Mouse (Mus musculus): ENCODE measurements around the gene Scnn1b.

The Scnn1b gene

GRCm38 (mm10) chr7:121913944-121914343 is 49.1 kb downstream of the Scnn1b start:
- no peak for DNase-seq (ENCODE audit: low read depth, low spot score)

- no peak for DNase-seq (ENCODE audit: low read depth, low spot score)
These were observed 59.5 kb downstream of the Scnn1b start for GRCm38 (mm10) chr7:121924361-121924760.

GRCm38 (mm10) chr7:121927882-121928281 is 63.0 kb downstream of the Scnn1b start:
- DNase-seq (ENCODE audit: low read depth, low spot score) = no peak

- DNase-seq (ENCODE audit: low read depth, low spot score) = no peak
These were observed 66.4 kb downstream of the Scnn1b start for GRCm38 (mm10) chr7:121931246-121931645.

- DNase-seq (ENCODE audit: low read depth, low spot score) = no peak
These were observed 68.8 kb downstream of the Scnn1b start for GRCm38 (mm10) chr7:121933675-121934074.

- DNase-seq (ENCODE audit: low read depth, low spot score) = no peak
These were observed 69.5 kb downstream of the Scnn1b start for GRCm38 (mm10) chr7:121934346-121934745.

GRCm38 (mm10) chr7:121935906-121936794 is 71.3 kb downstream of the Scnn1b start:
- DNase-seq (ENCODE audit: low read depth, low spot score) = no peak

GRCm38 (mm10) chr7:121936861-121937630 is 72.2 kb downstream of the Scnn1b start:
- no peak for DNase-seq (ENCODE audit: low read depth, low spot score)

- no peak for DNase-seq (ENCODE audit: low read depth, low spot score)
These were observed 73.5 kb downstream of the Scnn1b start for GRCm38 (mm10) chr7:121938124-121938891.

GRCm38 (mm10) chr7:121939244-121939643 is 74.4 kb downstream of the Scnn1b start:
- DNase-seq (ENCODE audit: low read depth, low spot score) = no peak

- peak; percentile 46 for DNase-seq (ENCODE audit: low read depth, low spot score)
These were observed 74.9 kb downstream of the Scnn1b start for GRCm38 (mm10) chr7:121939729-121940128.

- DNase-seq (ENCODE audit: low read depth, low spot score) = no peak
These were observed 76.2 kb downstream of the Scnn1b start for GRCm38 (mm10) chr7:121941016-121941415.

- DNase-seq (ENCODE audit: low read depth, low spot score) = no peak
These were observed 76.8 kb downstream of the Scnn1b start for GRCm38 (mm10) chr7:121941640-121942039.

- no peak for DNase-seq (ENCODE audit: low read depth, low spot score)
These were observed 77.5 kb downstream of the Scnn1b start for GRCm38 (mm10) chr7:121942371-121942770.

- DNase-seq (ENCODE audit: low read depth, low spot score) = no peak
These were observed 81.4 kb downstream of the Scnn1b start for GRCm38 (mm10) chr7:121946196-121946595.

GRCm38 (mm10) chr7:121947513-121947912 is 82.7 kb downstream of the Scnn1b start:
- no peak for DNase-seq (ENCODE audit: low read depth, low spot score)

- no peak for DNase-seq (ENCODE audit: low read depth, low spot score)
These were observed 90.2 kb downstream of the Scnn1b start for GRCm38 (mm10) chr7:121954891-121955669.

- DNase-seq (ENCODE audit: low read depth, low spot score) = no peak
These were observed 91.0 kb downstream of the Scnn1b start for GRCm38 (mm10) chr7:121955802-121956201.

GRCm38 (mm10) chr7:121961913-121962570 is 97.2 kb downstream of the Scnn1b start:
- no peak for DNase-seq (ENCODE audit: low read depth, low spot score)

GRCm38 (mm10) chr7:121962571-121962959 is 97.7 kb downstream of the Scnn1b start:
- no peak for DNase-seq (ENCODE audit: low read depth, low spot score)

Data from retina, adult 2 months (tissue).